Mouse (Mus musculus): ENCODE data around the gene Vmp1. TPM values are rescaled to one million over a fixed set of nuclear protein-coding genes. Genes with fewer than 3 reads are reported as not detected.

Gene Vmp1
- polyA plus RNA-seq, 1 experiment from 2014 or later: 85.4 TPM

DNA sequence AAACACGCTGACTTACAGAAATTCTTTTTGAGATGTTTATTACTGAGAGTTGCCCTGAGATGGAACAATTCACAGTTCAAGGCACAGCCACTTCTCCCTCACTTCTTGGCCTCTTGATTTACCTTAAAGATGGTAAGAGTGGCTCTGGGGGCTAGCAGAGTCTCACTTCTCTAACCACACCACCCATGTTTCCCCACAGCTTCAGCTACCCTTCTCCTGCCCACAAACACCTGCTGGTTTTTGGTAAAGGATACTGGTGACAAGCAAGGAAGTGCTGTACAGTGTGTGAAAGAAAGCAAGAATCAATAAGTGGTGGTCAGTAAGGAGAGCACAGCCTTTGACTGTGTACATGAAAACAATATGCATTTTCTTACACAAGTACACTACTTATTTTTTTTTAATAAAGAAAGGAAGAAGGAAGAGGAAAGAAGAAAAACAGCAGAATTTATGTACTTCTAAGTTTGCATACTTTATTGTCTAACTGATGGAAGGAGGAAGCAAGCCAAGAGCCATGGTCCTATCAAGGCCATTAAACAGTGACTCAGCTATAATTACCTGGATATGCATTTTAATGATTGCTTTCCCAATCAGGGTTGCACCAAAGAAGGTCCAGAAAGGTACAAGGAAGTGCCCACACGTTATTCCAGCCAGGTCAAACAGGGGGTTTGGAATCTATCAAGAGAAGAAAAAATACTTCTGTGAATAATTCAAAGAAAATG is 76.9 kb downstream of the Vmp1 start:
- ATAC-seq (ENCODE audit: low FRiP score, low read depth): no peak
- H3K36me3 ChIP-seq: peaks cover 10% of the 10 kb centered on the region
- H3K4me2 ChIP-seq (replicated peaks): no peak overlapping the region
- no peak overlapping the region for H3K9ac ChIP-seq
- H3K9me3 ChIP-seq: 0 out of 2 replicates have a peak, but pooled peaks cover 5% of the 10 kb centered on the region
- H3K27me3 ChIP-seq: no peaks in the 10 kb centered on the region
- no peak overlapping the region for H3K27ac ChIP-seq
- WGBS: 87% methylated on average over 2 of the region's 2 CpGs
- H3K4me3 ChIP-seq: no peak overlapping the region
- H3K4me1 ChIP-seq: no peaks in the 10 kb centered on the region

DNA sequence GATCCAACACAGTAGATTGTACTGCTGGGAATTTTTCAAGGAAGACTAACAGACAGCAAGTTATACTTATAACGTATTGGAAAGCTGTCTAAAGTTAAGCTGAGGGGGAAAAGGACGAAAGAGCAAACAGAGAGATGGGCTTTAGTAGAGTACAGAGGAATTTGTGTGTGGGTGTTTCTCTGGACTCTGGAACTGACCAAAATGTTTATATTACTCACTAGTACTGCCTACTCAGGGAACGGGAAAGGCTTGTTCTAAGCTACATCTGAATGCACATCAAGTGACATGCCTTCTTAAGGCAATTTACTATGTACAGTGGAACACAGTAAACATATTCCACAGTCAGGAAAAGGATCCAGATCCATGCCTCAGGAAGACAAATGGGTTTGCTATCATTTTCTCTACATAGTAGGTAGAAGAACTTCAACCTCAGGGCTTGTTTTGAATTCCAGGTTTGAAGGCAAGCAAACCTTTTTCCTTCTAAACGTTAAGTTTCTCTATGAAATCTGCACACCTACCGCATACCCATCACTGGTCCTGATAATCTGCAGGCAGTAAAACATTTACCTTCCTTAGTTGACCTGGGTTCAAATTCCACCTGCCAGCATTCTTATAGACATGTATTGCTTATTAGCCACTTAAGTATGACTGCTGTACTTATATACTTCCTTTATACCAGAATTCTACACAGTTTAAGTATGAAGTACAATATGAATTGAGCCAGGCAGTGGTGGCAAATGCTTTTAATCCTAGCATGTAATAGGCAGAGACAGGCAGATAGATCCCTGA is 78.7 kb downstream of the Vmp1 start:
- Histone ChIP-seq H3K9me3 (0 out of 2 replicates have a peak, but pooled peaks cover 5% of the 10 kb centered on the region), H3K4me3 (no peak overlapping the region), H3K9ac (no peak overlapping the region), H3K27ac (no peak overlapping the region), H3K4me1 (no peaks in the 10 kb centered on the region), H3K4me2 (replicated peaks) (no peak overlapping the region), H3K27me3 (no peaks in the 10 kb centered on the region), H3K36me3 (peaks cover 10% of the 10 kb centered on the region)
- ATAC-seq (ENCODE audit: low FRiP score, low read depth): no peak
- 88% methylated on average over 5 of the region's 5 CpGs for WGBS

DNA sequence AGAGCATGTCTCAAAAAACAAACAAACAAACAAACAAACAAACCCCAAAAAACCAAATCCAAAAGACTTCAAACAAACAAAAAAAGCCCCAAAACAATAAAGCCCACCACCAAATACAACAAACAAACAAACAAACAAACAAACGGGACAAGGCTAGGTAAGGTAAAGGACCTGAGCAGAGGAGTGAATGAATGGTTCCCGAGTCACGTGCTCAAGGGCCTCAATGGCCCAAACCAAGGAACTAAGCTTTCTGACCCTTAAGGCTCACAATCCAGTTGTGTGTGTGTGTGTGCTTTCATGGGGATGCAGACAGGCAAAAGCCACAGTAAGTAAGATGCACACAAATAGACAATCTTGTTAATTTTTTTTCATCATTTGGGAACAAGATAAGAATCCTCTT is 79.3 kb downstream of the Vmp1 start:
- H3K27me3 ChIP-seq: no peaks in the 10 kb centered on the region
- H3K4me3 ChIP-seq: no peak overlapping the region
- 91% methylated on average over 3 of the region's 3 CpGs for WGBS
- H3K4me2 ChIP-seq (replicated peaks): no peak overlapping the region
- peaks cover 10% of the 10 kb centered on the region for H3K36me3 ChIP-seq
- H3K9ac ChIP-seq: no peak overlapping the region
- H3K9me3 ChIP-seq: 0 out of 2 replicates have a peak, but pooled peaks cover 5% of the 10 kb centered on the region
- ATAC-seq (ENCODE audit: low FRiP score, low read depth): no peak
- no peaks in the 10 kb centered on the region for H3K4me1 ChIP-seq
- H3K27ac ChIP-seq: no peak overlapping the region

DNA sequence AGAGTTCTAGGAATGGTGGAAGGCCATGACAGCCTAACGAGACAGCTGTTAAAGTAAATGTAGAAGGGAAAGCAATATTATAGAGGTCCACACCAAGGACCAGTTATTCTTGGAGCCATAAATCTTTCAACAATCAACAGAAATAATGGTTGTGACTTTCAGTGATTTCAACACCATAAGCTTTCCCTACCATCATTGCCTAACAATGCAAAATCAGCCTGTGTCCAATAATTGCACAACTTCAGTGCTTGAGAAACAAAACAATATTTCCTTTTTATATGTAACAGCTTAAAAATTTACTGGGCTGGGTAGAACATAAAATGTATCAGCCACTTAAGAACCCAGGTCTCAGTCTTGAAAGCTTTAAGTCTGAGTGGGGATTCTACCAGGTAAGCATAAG is 79.9 kb downstream of the Vmp1 start:
- ATAC-seq (ENCODE audit: low FRiP score, low read depth): no peak
- Histone ChIP-seq H3K4me3 (no peak overlapping the region), H3K9ac (no peak overlapping the region), H3K27ac (no peak overlapping the region), H3K4me2 (replicated peaks) (no peak overlapping the region), H3K36me3 (peaks cover 10% of the 10 kb centered on the region), H3K27me3 (no peaks in the 10 kb centered on the region), H3K9me3 (0 out of 2 replicates have a peak, but pooled peaks cover 5% of the 10 kb centered on the region), H3K4me1 (no peaks in the 10 kb centered on the region)
- WGBS: 71% methylated on average over 1 of the region's 1 CpGs

GRCm38 (mm10) chr11:86602116-86602515 is 81.5 kb downstream of the Vmp1 start:
- ATAC-seq (ENCODE audit: low FRiP score, low read depth): no peak
- H3K4me2 ChIP-seq (replicated peaks): no peak overlapping the region
- H3K4me3 ChIP-seq: no peak overlapping the region
- WGBS: 52% methylated on average over 3 of the region's 3 CpGs
- no peak overlapping the region for H3K9ac ChIP-seq
- H3K36me3 ChIP-seq: peaks cover 10% of the 10 kb centered on the region
- 0 out of 2 replicates have a peak, but pooled peaks cover 5% of the 10 kb centered on the region for H3K9me3 ChIP-seq
- H3K27me3 ChIP-seq: no peaks in the 10 kb centered on the region
- no peaks in the 10 kb centered on the region for H3K4me1 ChIP-seq
- no peak overlapping the region for H3K27ac ChIP-seq

GRCm38 (mm10) chr11:86600209-86600557 is 83.5 kb downstream of the Vmp1 start:
- Histone ChIP-seq H3K4me2 (replicated peaks) (no peak overlapping the region), H3K36me3 (no peaks in the 10 kb centered on the region; the same call in 1 of the 2 replicates), H3K9me3 (no peaks in the 10 kb centered on the region), H3K27me3 (no peaks in the 10 kb centered on the region), H3K27ac (no peak overlapping the region), H3K4me1 (no peaks in the 10 kb centered on the region), H3K9ac (no peak overlapping the region), H3K4me3 (no peak overlapping the region)
- ATAC-seq (ENCODE audit: low FRiP score, low read depth): no peak
- 82% methylated on average over 7 of the region's 7 CpGs for WGBS

DNA sequence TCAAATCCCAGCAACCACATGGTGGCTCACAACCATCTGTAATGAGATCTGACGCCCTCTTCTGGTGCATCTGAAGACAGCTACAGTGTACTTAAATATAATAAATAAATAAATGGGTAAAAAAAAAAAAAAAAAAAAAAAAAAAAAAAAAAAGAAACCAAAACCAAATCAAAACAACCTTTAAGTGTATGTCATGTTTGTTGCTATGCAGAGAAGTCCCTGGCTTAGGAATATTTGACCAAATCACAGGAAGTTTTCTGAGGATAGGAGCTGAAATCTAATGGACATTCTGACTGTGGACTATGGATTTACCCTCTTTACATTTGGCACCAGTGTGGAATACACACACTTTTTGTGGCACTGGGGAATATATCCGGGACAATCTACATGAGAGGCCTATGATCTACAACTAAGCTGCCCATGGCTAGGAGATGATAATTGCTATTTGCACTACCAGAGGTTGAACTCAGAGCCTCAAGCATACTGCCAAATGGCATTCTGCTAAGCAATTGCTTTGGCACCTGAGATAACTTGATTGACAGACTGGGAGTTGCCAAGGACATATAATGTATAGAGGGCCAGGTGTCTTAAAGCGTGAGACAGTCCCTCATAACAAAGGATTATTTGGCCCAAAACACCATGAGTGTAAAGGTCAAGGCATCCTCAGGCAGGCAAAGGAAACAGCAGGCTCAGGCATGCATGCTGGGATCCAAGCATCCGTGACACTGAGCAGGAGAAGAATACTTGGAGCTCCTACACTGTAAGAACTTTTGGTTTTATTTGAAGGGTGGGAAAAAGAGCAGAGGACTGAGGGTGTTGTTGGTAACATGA is 84.0 kb downstream of the Vmp1 start:
- Histone ChIP-seq H3K27ac (no peak overlapping the region), H3K4me2 (replicated peaks) (no peak overlapping the region), H3K27me3 (no peaks in the 10 kb centered on the region), H3K4me1 (no peaks in the 10 kb centered on the region), H3K9me3 (no peaks in the 10 kb centered on the region), H3K36me3 (no peaks in the 10 kb centered on the region), H3K4me3 (no peak overlapping the region), H3K9ac (no peak overlapping the region)
- WGBS: 71% methylated on average over 4 of the region's 4 CpGs
- ATAC-seq (ENCODE audit: low FRiP score, low read depth): no peak

DNA sequence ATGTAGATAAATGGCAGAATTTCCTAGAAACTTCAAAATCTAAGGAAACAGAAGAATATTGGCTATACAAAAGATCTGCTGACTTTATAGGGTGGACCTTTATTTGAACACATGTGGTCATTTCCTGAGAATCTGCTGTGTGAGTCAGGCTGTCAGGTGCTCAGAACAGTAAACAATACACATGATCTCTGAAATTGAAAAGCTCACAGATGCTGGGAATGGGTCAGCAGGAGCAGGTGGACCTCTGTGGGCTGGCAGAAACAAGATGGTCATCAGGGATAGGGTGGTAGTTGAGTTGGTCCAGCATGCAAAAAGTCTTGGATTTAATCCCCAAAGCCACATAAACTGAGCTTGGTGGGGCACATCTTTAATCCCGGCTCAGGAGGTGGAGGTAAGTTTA is 85.1 kb downstream of the Vmp1 start:
- Histone ChIP-seq H3K27ac (no peak overlapping the region), H3K9me3 (no peaks in the 10 kb centered on the region), H3K4me2 (replicated peaks) (no peak overlapping the region), H3K27me3 (no peaks in the 10 kb centered on the region), H3K4me1 (no peaks in the 10 kb centered on the region), H3K9ac (no peak overlapping the region), H3K4me3 (no peak overlapping the region), H3K36me3 (no peaks in the 10 kb centered on the region)
- WGBS: 81% methylated on average over 1 of the region's 1 CpGs
- no peak for ATAC-seq (ENCODE audit: low FRiP score, low read depth)

GRCm38 (mm10) chr11:86598154-86598553 is 85.5 kb downstream of the Vmp1 start:
- no peak overlapping the region for H3K9ac ChIP-seq
- H3K27me3 ChIP-seq: no peaks in the 10 kb centered on the region
- no peaks in the 10 kb centered on the region for H3K36me3 ChIP-seq
- H3K4me3 ChIP-seq: no peak overlapping the region
- 82% methylated on average over 5 of the region's 5 CpGs for WGBS
- H3K4me1 ChIP-seq: no peaks in the 10 kb centered on the region
- no peak overlapping the region for H3K27ac ChIP-seq
- no peaks in the 10 kb centered on the region for H3K9me3 ChIP-seq
- ATAC-seq (ENCODE audit: low FRiP score, low read depth): no peak
- no peak overlapping the region for H3K4me2 ChIP-seq (replicated peaks)

DNA sequence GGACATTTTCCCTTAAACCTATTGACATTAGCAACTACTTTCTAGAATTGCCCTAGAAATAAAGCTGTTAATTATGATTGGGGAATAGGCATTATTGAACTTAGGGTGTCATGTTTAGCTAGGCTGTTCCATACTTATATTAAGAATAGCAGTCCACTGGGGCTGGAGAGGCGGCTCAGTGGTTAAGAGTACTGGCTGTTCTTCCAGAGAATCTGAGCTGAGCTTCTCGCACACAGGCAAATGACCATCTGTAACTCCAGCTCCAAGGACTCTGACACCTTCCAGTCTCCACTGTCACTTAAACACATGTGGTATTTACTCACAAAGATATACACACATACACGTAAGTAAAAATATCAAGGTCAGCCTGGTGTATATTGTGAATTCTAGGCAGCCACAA is 86.7 kb downstream of the Vmp1 start:
- Histone ChIP-seq H3K27me3 (no peaks in the 10 kb centered on the region), H3K4me1 (no peaks in the 10 kb centered on the region), H3K36me3 (no peaks in the 10 kb centered on the region), H3K4me2 (replicated peaks) (no peak overlapping the region), H3K27ac (no peak overlapping the region), H3K9ac (no peak overlapping the region), H3K9me3 (no peaks in the 10 kb centered on the region), H3K4me3 (no peak overlapping the region)
- no peak for ATAC-seq (ENCODE audit: low FRiP score, low read depth)
- 88% methylated on average over 3 of the region's 3 CpGs for WGBS

GRCm38 (mm10) chr11:86596187-86596960 is 87.3 kb downstream of the Vmp1 start:
- H3K4me3 ChIP-seq: no peak overlapping the region
- no peak overlapping the region for H3K9ac ChIP-seq
- WGBS: 73% methylated on average over 7 of the region's 7 CpGs
- no peak for ATAC-seq (ENCODE audit: low FRiP score, low read depth)
- no peak overlapping the region for H3K27ac ChIP-seq
- H3K4me2 ChIP-seq (replicated peaks): no peak overlapping the region
- H3K27me3 ChIP-seq: no peaks in the 10 kb centered on the region
- H3K36me3 ChIP-seq: no peaks in the 10 kb centered on the region
- H3K4me1 ChIP-seq: no peaks in the 10 kb centered on the region
- no peaks in the 10 kb centered on the region for H3K9me3 ChIP-seq

Measured in limb, embryonic 13.5 days (tissue).